Mouse (Mus musculus): ENCODE results near the gene Eif4e3. TPM values are rescaled to one million over a fixed set of nuclear protein-coding genes. Genes with fewer than 3 reads are reported as not detected.

Eif4e3 gene
- polyA plus RNA-seq, 1 experiment from 2014 or later = 11.2 TPM

- no peaks in the 10 kb centered on the region for H3K36me3 ChIP-seq
- no peak for ATAC-seq (ENCODE audit: low FRiP score)
- H3K9me3 ChIP-seq (replicated peaks) = no peaks in the 10 kb centered on the region
- WGBS = 88% methylated on average over 2 of the region's 2 CpGs
- H3K4me2 ChIP-seq (replicated peaks) = no peak overlapping the region
- H3K27ac ChIP-seq = no peak overlapping the region
- H3K4me3 ChIP-seq = no peak overlapping the region
- H3K27me3 ChIP-seq = no peaks in the 10 kb centered on the region
- H3K9ac ChIP-seq = no peak overlapping the region
- peaks cover 25% of the 10 kb centered on the region for H3K4me1 ChIP-seq
Observed at GRCm38 (mm10) chr6:99656088-99656487, 10.5 kb downstream of the Eif4e3 start.

GRCm38 (mm10) chr6:99655488-99655887 lies 11.1 kb downstream of the Eif4e3 start:
- Histone ChIP-seq H3K27me3 (no peaks in the 10 kb centered on the region), H3K9me3 (replicated peaks) (no peaks in the 10 kb centered on the region), H3K4me3 (no peak overlapping the region), H3K36me3 (no peaks in the 10 kb centered on the region), H3K4me1 (peaks cover 19% of the 10 kb centered on the region), H3K9ac (no peak overlapping the region), H3K4me2 (replicated peaks) (no peak overlapping the region), H3K27ac (no peak overlapping the region)
- no peak for ATAC-seq (ENCODE audit: low FRiP score)
- 73% methylated on average over 7 of the region's 7 CpGs for WGBS

- ATAC-seq (ENCODE audit: low FRiP score) = peak; percentile 20; the same call in 1 of the 2 replicates
- Histone ChIP-seq H3K4me2 (replicated peaks) (no peak overlapping the region), H3K9me3 (replicated peaks) (no peaks in the 10 kb centered on the region), H3K4me3 (no peak overlapping the region), H3K36me3 (no peaks in the 10 kb centered on the region), H3K27me3 (no peaks in the 10 kb centered on the region), H3K4me1 (peaks cover 14% of the 10 kb centered on the region), H3K27ac (no peak overlapping the region), H3K9ac (no peak overlapping the region)
- WGBS = 48% methylated on average over 5 of the region's 5 CpGs
Observed at GRCm38 (mm10) chr6:99654343-99654742, 12.2 kb downstream of the Eif4e3 start.

- H3K36me3 ChIP-seq = no peaks in the 10 kb centered on the region
- 91% methylated on average over 2 of the region's 2 CpGs for WGBS
- H3K27ac ChIP-seq = no peak overlapping the region
- H3K4me1 ChIP-seq = peaks cover 14% of the 10 kb centered on the region
- no peak overlapping the region for H3K9ac ChIP-seq
- H3K4me2 ChIP-seq (replicated peaks) = no peak overlapping the region
- H3K27me3 ChIP-seq = no peaks in the 10 kb centered on the region
- no peak for ATAC-seq (ENCODE audit: low FRiP score)
- no peaks in the 10 kb centered on the region for H3K9me3 ChIP-seq (replicated peaks)
- H3K4me3 ChIP-seq = no peak overlapping the region
Observed at GRCm38 (mm10) chr6:99652341-99652740, 14.2 kb downstream of the Eif4e3 start.

- WGBS = 71% methylated on average over 2 of the region's 2 CpGs
Observed at GRCm38 (mm10) chr6:99649307-99649706, 17.3 kb downstream of the Eif4e3 start.

GRCm38 (mm10) chr6:99646344-99646743 lies 20.2 kb downstream of the Eif4e3 start:
- 56% methylated on average over 10 of the region's 10 CpGs for WGBS
- Histone ChIP-seq H3K9me3 (replicated peaks) (peaks cover 2% of the 10 kb centered on the region; the same call in 1 of the 2 replicates), H3K4me2 (replicated peaks) (no peak overlapping the region), H3K9ac (no peak overlapping the region), H3K27ac (no peak overlapping the region), H3K27me3 (no peaks in the 10 kb centered on the region), H3K4me3 (no peak overlapping the region), H3K36me3 (peaks cover 9% of the 10 kb centered on the region), H3K4me1 (peaks cover 7% of the 10 kb centered on the region; the same call in 1 of the 2 replicates)
- ATAC-seq (ENCODE audit: low FRiP score) = no peak

More at GRCm38 (mm10) chr6:99649307-99649706, 17.3 kb downstream of the Eif4e3 start:
- peaks cover 2% of the 10 kb centered on the region; the same call in 1 of the 2 replicates for H3K9me3 ChIP-seq (replicated peaks)
- no peaks in the 10 kb centered on the region for H3K27me3 ChIP-seq
- H3K9ac ChIP-seq = no peak overlapping the region
- peaks cover 12% of the 10 kb centered on the region for H3K4me1 ChIP-seq
- H3K27ac ChIP-seq = no peak overlapping the region
- H3K36me3 ChIP-seq = peaks cover 9% of the 10 kb centered on the region
- no peak overlapping the region for H3K4me2 ChIP-seq (replicated peaks)
- no peak for ATAC-seq (ENCODE audit: low FRiP score)
- no peak overlapping the region for H3K4me3 ChIP-seq

- no peak for ATAC-seq (ENCODE audit: low FRiP score)
- no peaks in the 10 kb centered on the region for H3K27me3 ChIP-seq
- peaks cover 7% of the 10 kb centered on the region; the same call in 1 of the 2 replicates for H3K4me1 ChIP-seq
- H3K9me3 ChIP-seq (replicated peaks) = peaks cover 2% of the 10 kb centered on the region; the same call in 1 of the 2 replicates
- H3K9ac ChIP-seq = no peak overlapping the region
- no peak overlapping the region for H3K4me3 ChIP-seq
- H3K27ac ChIP-seq = no peak overlapping the region
- peaks cover 9% of the 10 kb centered on the region for H3K36me3 ChIP-seq
- H3K4me2 ChIP-seq (replicated peaks) = no peak overlapping the region
- WGBS = 90% methylated on average over 5 of the region's 5 CpGs
Observed at GRCm38 (mm10) chr6:99644876-99645275, 21.7 kb downstream of the Eif4e3 start.

GRCm38 (mm10) chr6:99644386-99644785 lies 22.2 kb downstream of the Eif4e3 start:
- 84% methylated on average over 5 of the region's 5 CpGs for WGBS
- H3K4me2 ChIP-seq (replicated peaks) = no peak overlapping the region
- H3K9me3 ChIP-seq (replicated peaks) = peaks cover 2% of the 10 kb centered on the region; the same call in 1 of the 2 replicates
- H3K4me1 ChIP-seq = peaks cover 7% of the 10 kb centered on the region; the same call in 1 of the 2 replicates
- no peak for ATAC-seq (ENCODE audit: low FRiP score)
- no peak overlapping the region for H3K9ac ChIP-seq
- H3K4me3 ChIP-seq = no peak overlapping the region
- peaks cover 9% of the 10 kb centered on the region for H3K36me3 ChIP-seq
- no peaks in the 10 kb centered on the region for H3K27me3 ChIP-seq
- H3K27ac ChIP-seq = no peak overlapping the region

- Histone ChIP-seq H3K9ac (no peak overlapping the region), H3K4me2 (replicated peaks) (no peak overlapping the region), H3K27ac (no peak overlapping the region), H3K4me1 (peaks cover 7% of the 10 kb centered on the region; the same call in 1 of the 2 replicates), H3K36me3 (peaks cover 11% of the 10 kb centered on the region), H3K4me3 (no peak overlapping the region), H3K27me3 (no peaks in the 10 kb centered on the region), H3K9me3 (replicated peaks) (peaks cover 2% of the 10 kb centered on the region; the same call in 1 of the 2 replicates)
- WGBS = 61% methylated on average over 10 of the region's 10 CpGs
- no peak for ATAC-seq (ENCODE audit: low FRiP score)
Observed at GRCm38 (mm10) chr6:99643439-99644199, 23.0 kb downstream of the Eif4e3 start.

GRCm38 (mm10) chr6:99637456-99637855 lies 29.1 kb downstream of the Eif4e3 start:
- Histone ChIP-seq H3K4me2 (replicated peaks) (no peak overlapping the region), H3K36me3 (0 out of 2 replicates have a peak, but pooled peaks cover 2% of the 10 kb centered on the region), H3K9me3 (replicated peaks) (no peaks in the 10 kb centered on the region), H3K9ac (no peak overlapping the region), H3K27ac (no peak overlapping the region), H3K4me3 (no peak overlapping the region), H3K27me3 (no peaks in the 10 kb centered on the region), H3K4me1 (peaks cover 7% of the 10 kb centered on the region; the same call in 1 of the 2 replicates)
- no peak for ATAC-seq (ENCODE audit: low FRiP score)
- WGBS = 78% methylated on average over 4 of the region's 4 CpGs

- ATAC-seq (ENCODE audit: low FRiP score) = no peak
- Histone ChIP-seq H3K36me3 (0 out of 2 replicates have a peak, but pooled peaks cover 2% of the 10 kb centered on the region), H3K4me2 (replicated peaks) (no peak overlapping the region), H3K27me3 (no peaks in the 10 kb centered on the region), H3K27ac (no peak overlapping the region), H3K4me1 (peaks cover 7% of the 10 kb centered on the region; the same call in 1 of the 2 replicates), H3K9me3 (replicated peaks) (no peaks in the 10 kb centered on the region), H3K4me3 (no peak overlapping the region), H3K9ac (no peak overlapping the region)
- WGBS = 69% methylated on average over 8 of the region's 8 CpGs
Observed at GRCm38 (mm10) chr6:99636801-99637200, 29.8 kb downstream of the Eif4e3 start.

GRCm38 (mm10) chr6:99636121-99636520 lies 30.4 kb downstream of the Eif4e3 start:
- Histone ChIP-seq H3K4me3 (no peak overlapping the region), H3K36me3 (0 out of 2 replicates have a peak, but pooled peaks cover 2% of the 10 kb centered on the region), H3K27ac (no peak overlapping the region), H3K4me2 (replicated peaks) (no peak overlapping the region), H3K9me3 (replicated peaks) (no peaks in the 10 kb centered on the region), H3K4me1 (peaks cover 7% of the 10 kb centered on the region; the same call in 1 of the 2 replicates), H3K27me3 (no peaks in the 10 kb centered on the region), H3K9ac (no peak overlapping the region)
- ATAC-seq (ENCODE audit: low FRiP score) = no peak
- WGBS = 67% methylated on average over 9 of the region's 9 CpGs

Data from hindbrain, embryonic 12.5 days (tissue).